Mouse (Mus musculus) left cerebral cortex, postnatal 14 days (tissue): ENCODE data around the gene Serhl. TPM values are rescaled to one million over a fixed set of nuclear protein-coding genes. Genes with fewer than 3 reads are reported as not detected.
"Not testable (repeated sequence)": the region's sequence is repeated elsewhere in the genome, so short reads cannot be mapped to it uniquely, and the experiment has no call there.

Source experiments
- DNase-seq, 2 experiments: peaks; one replicate each; pipeline ENCODE4 v3.0.0; 2021 to 2022; ENCODE audit warnings: low spot score in 2 of 2, mixed read lengths in 1 of 2
- intact Hi-C: fragments of 180-260 bp; cut with DNase I; formaldehyde crosslinking; loops from one replicate; pipeline ENCODE4 v1.15.1; 2025
- long read RNA-seq, 2 experiments: library from polyadenylated mRNA; stranded (forward); transcript quantifications; one replicate each; pipeline ENCODE4 v2.0.0; 2021
- total RNA-seq, 2 experiments: library from RNA; stranded (reverse); gene quantifications; 2 replicates each; pipeline ENCODE4 v1.2.3; 2021

Serhl gene
- total RNA-seq = 1 to 10 TPM; 8.9 to 9.9 TPM
- long read RNA-seq, experiment 1, transcript Serhl-201 (12 exons, 1,371 nt) = major isoform, 5 of 12 reads
- long read RNA-seq, experiment 1, partial matches to known transcripts = 0 of 12 reads
- long read RNA-seq, experiment 1, other reads (novel, unspliced or antisense) = 7 of 12 reads
- long read RNA-seq, experiment 2, transcript Serhl-201 (12 exons, 1,371 nt) = major isoform, 6 of 11 reads
- long read RNA-seq, experiment 2, partial matches to known transcripts = 0 of 11 reads
- long read RNA-seq, experiment 2, other reads (novel, unspliced or antisense) = 4 of 11 reads

DNA sequence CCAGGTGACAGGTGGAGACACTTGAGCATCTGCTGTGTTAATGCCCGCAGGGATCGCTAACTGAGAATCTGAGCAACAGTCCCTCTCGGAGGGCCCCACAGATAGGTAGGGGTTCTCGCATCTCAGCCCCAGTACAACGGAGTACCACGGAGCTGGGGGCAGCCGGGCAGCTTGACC lies at the start of gene Serhl:
Gene Serhl, plus strand, starts transcription at position 78 of the 177 bp plus-strand sequence.
- DNase-seq = no peak
- intact Hi-C loops = no loop called here

DNA sequence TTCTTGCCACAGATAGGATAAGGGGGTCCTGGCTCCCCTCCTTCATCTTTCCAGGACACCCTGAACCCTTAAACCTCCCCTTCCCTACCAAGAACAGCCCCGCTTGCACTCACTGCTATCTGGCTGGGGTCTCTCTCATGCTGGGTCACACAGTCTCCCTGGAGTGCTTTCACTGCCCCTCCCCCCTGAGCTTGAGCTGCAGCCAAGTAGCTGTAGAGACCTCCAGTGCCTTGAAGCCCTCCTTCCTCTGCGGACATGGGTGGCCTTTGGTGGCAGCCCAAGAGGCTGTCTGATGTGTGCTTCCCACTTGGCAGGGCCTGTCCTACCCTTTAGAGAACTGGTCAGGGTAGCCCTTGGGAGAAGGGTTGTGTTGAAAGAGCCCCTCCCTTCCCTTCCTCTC lies 49.1 kb upstream of the Serhl start:
- intact Hi-C loops = loop anchor here (10.0 kb wide), 1 partner anchor 765 kb away; the partner anchor contains the start of gene Sept3
- no peak for DNase-seq

DNA sequence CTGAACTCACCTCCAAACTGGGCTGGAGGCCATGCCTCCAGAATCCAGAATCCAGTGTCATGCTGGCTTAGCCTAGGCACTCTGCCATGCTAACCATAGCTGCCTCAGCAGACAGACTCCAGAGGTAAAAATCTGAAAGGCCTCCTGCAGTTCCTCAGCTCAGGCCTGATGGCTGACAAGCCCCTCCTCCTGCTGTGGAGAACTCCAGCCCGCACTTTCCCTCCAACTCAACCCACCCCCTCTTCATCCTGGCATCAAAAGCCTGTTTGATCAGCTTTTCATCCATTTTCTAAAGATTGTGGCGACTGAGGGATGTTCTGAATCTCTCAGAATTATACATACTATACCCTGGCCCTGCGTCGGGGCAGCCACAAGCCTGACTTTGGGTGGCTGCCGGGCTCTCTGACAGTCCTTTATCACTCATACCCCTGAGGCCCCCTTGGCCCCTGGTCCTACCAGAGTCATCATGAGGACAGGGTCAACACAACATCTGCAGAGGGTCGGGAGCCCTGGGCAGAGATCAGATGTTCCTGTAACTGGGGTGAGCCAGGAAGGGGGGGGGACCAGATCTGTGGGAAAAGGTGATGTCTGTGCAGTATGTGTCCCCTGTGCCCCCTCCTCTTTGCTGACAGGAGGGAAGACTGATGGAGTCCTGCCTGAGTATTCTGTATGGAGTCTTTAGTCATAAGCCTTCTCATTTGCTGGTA lies 46.5 kb upstream of the Serhl start:
- DNase-seq = peak; percentile 46 to 73
- intact Hi-C loops = loop anchor here (10.0 kb wide), 1 partner anchor 768 kb away; the partner anchor contains the start of gene Sept3

DNA sequence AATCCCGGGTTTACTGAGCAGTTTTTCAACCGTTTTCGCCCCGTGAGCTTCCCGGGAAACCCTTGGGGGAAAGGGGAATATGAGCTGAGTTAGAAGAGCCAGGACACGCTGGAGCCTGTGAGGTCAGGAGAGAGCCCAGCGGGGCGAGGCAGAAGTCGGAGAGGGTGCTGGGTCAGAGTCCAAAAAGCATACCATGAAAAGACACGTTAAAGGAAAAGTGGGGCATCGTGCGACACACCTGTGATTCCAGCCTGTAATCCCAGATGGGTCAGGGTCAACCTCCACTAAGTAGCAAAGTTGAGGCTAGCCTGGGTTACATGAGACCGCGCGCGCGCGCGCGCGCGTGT lies 46.0 kb upstream of the Serhl start:
- no peak for DNase-seq

DNA sequence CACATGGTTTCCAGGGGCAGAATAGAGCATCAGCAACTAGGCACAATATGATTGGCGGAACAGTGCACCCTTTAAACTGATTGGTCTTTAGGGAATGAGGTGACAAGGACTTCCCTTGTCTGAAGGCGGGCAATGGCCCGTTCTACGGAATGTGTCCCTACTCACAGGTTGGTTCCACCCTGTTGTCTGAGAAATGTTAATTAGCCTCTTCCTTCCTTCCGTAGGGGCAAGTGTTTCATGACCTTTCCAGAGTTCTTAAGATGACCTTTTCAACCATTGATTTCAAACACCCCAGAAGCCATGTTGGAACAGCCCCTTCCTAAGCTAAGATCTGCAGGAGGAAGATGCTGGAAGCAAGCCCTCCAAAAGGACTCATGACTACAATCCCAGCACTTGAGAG lies 43.7 kb upstream of the Serhl start:
- DNase-seq = not testable (repeated sequence)
- intact Hi-C loops = loop anchor here (10.0 kb wide), 1 partner anchor 771 kb away; the partner anchor contains the start of gene Sept3

More for the DNA sequence above, 46.0 kb upstream of the Serhl start:
- intact Hi-C loops = loop anchor here (10.0 kb wide), 1 partner anchor 769 kb away; the partner anchor contains the start of gene Sept3

DNA sequence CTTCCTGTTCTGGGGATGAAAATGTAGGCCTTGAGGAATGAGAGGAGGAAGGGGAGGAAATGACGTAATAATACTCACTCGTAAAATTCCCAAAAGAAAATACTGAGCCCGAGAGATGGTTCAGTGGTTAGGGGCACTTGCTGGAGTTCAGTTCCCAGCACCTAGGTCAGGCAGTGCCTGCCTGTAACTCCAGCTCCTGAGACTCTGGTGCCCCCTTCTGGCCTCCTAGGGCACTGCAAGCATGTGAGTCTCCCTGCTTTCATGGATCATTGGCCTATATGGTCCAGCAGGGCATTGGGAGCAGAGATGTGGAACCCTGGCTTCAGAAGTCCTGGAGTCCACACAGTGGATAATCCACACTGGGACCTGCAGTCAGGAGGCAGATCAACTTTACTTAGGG lies 43.0 kb upstream of the Serhl start:
- no peak for DNase-seq
- intact Hi-C loops = loop anchor here (10.0 kb wide), 1 partner anchor 772 kb away; the partner anchor contains the start of gene Sept3

DNA sequence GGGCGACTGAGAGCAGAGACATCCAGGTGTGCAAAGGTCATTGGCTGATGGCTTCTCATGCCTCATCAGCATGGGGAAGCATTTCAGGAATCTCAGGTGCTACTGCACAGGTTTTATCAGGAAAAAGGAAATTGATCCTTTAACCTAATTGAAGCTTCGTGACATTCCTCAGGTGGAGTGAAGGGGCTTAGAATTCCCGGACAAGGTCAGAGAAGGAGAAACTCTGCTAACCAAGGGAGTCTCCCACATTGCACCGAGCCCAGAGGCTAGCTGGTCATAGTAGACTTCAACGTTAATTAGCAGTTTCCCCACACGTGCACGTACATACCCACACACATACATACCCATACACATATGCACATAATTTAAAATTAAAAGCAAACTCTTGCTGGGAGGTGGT lies 42.6 kb upstream of the Serhl start:
- no peak for DNase-seq
- intact Hi-C loops = loop anchor here (10.0 kb wide), 1 partner anchor 772 kb away; the partner anchor contains the start of gene Sept3

DNA sequence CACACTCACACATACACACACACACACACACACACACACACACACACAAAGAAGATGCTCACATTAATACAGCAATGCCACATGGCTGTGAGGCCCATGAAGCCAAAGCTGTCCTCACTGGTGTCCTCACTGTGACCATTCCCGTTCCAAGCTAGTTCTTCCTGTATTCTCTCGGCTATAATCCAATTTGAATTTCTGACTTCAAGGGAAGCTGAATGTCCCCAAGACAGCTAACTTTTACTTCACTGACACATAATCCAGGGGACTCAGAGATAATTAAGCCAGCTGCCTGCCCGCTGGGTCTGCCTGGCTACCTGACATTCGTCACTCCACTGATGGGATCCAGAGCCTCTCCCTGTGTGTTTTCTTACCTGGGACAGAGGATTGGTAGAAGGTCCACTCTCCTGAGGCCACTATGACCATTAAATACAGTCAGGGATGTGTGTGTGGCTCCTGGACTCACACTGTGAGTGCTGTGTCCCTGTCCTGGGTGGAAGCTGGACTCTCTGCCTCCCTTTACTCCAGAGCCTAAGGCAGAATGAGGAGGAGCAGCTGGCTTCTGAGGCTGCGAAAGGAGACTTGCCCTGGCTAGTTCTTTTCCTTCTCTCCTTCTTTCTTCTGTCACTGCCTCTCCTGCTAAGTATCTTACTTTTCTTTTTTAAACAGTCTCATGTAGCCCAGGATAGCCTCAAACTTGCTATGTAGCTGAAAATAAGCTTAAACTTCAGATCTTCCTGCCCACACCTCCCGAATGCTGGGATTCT lies 36.8 kb upstream of the Serhl start:
- DNase-seq = no peak
- intact Hi-C loops = no loop called here

DNA sequence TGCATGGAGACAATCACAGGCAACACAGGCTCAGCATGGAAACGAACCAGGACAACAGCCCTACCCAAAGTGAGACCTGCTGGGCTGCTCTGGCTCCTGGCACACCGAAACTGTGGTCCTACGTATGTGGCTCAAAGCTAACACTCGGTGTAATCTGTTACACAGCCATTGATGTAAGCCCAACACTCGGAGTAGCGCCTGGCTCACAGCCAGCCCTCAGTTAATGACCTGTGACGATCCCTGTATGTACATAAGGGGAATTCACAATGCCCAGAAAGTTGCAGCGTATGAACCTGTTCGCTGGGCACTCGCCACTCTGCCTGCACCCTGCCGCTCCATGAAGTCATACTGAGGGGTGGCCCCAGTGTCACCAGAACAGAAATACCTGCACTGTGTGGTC lies 36.0 kb upstream of the Serhl start:
- no peak for DNase-seq
- intact Hi-C loops = no loop called here

DNA sequence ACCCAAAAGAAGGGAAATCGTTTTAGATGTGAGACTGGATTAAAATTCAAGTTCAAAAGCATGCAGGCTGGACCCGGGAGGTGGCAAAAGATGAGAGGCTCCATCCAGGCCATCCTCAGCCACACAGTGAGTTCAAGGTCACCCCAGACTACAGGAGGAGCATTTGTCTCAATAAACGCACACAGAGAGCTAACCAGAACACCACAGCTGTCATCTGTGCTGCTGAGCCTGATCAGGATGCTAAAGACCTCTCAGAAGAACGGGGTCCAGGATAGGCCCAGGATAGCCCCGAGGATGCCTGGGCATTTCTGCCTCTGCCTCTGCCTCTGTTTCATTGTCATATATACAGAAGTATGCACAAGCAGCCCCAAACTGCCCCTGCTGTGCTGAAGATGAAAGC lies 33.7 kb upstream of the Serhl start:
- intact Hi-C loops = no loop called here
- DNase-seq = no peak

DNA sequence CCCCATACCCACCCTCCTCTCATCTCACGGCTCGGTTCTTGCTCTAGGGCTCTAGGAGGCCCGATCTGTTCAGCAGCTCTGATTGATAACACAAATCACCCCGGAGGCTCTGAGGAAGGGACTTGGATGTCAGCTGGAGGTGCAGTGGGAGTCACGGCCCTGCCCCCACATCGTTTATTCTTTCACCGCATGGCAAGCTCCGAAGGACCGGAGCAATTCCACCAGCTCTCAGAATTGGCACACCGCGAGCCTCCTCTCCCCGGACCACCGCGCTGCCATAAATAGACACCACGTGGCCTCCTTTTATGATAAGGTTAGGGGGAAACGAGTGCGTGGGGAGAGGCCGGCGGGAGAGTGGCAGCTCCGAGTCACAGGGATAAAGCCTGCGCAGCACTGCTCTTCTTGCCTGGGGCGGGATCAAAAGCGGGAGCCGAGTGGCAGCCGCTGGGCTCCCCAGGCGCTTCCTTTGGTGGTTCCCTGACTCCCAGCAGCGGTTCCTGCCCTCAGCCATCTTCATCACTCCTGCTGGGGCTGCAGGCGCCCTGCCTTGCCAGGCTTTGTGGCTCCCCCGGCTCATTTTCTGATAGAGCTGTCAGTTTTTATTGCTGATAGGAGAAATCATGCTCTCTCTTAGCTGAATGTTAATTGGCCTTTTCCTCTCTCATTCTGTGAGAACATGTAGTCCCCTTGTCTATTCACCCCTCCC lies 32.8 kb upstream of the Serhl start:
- DNase-seq = peak; percentile 61 to 62
- intact Hi-C loops = no loop called here

DNA sequence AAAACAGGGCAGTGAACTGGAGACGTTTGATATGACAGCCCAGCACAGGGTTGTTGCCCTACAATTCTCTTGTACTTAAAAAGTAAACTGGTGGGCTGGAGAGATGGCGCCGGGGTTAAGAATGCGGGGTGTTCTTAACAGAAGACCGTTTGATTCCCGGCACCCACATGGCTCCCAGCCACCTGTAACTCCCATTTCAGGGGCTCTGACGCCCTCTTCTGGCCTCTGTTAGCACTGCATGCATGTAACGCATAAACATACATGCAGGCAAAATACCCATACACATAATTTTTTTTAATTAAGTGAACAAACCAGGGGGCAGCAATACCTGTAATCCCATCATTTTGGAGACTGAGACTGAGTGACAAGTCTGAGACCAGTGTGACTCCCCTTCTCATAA lies 31.8 kb upstream of the Serhl start:
- intact Hi-C loops = no loop called here
- peak; percentile 42 to 59 for DNase-seq

DNA sequence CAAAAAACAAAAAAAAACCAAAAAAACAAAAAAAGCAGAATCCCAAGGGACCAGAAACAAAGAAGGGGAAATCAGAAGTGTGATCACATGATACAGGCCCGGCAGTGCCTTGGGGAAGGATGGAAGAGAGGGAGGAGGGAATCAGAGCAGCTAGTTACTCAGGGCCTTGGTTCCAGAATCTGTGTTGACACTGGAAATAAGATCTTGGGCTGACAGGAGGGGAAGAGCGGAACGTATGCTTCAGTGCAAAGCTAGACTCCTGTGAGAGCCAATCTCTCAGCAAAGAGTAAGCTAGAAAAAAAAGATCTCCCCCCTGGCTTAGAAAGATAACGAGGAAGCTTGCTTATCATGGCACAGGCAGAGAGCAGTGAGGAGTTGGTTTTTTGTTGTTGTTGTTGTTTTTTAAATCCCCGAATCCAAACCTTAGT lies 30.1 kb upstream of the Serhl start:
- DNase-seq = no peak
- intact Hi-C loops = no loop called here

DNA sequence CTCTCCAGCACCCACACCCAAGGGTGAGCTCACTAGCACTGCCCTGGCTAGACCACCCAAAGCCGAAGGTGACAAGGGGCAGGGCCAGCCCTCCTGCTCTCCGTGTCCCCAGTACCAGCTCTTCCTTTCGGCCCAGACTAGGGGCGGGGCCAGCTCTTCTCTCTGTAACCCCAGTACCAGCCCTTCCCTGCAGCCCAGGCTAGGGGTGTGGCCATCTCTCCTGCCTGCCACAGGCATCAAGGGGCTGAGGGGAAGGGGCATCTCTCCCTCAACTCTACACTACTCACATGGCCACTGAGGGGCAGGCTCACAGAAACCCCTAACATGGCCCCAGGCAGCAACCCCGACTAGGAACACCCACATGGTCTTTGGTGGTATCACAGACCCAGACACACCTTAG lies 27.6 kb upstream of the Serhl start:
- DNase-seq = no peak
- intact Hi-C loops = no loop called here

DNA sequence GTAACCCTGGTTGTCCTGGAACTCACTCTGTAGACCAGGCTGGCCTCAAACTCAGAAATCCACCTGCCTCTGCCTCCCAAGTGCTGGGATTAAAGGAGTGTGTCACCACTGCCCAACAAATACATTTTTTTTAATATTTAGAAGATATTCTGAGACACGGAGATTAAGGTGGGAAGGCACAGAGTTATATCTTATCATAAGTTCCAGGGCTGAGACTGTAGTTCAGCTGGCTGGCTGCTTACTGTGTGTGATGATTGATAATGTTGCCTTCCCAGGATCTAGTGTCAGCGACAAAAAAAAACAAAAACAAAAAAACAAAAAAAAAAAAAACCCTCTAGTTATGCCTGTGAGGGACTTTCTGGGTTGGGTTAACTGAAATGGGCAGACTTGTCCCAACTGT lies 26.7 kb upstream of the Serhl start:
- DNase-seq, intact Hi-C loops: not testable (repeated sequence)

DNA sequence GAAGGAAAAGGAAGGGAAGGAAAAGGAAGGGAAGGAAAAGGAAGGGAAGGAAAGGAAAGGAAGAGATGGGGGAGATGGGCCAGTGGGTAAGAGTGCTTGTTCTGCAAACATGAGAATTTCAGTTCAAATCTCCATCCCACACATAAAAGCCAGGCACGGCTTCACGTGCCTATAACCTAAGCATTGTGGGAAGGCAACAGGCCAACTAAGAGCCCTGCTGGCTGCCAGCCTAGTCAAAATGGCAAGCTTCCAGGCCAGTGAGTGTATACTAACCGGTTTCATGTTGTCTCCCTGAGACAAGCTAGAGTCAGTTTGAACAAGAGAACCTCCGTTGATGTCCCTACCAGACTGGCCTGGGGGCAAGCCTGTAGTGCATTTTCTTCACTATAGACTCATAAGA lies 23.8 kb upstream of the Serhl start:
- intact Hi-C loops = no loop called here

DNA sequence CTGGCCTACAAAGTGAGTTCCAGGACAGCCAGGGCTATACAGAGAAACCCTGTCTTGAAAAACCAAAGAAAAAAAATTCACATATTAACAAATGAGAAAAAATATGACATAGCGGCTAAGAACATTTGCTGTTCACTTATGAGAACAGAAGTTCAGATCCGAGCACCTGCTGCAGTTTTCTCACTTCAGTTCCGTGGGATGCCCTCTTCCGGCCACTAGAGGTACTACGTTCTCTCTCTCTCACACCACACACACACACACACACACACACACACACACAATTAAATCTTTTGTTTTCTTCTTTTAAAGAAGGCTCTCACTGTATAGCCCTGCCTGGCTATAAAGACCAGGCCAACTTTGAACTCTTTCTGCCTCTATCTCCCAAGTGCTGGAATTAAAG lies 21.0 kb upstream of the Serhl start:
- intact Hi-C loops = no loop called here
- no peak for DNase-seq

More for the DNA sequence above, 23.8 kb upstream of the Serhl start:
- DNase-seq = peak; percentile 65 to 80

DNA sequence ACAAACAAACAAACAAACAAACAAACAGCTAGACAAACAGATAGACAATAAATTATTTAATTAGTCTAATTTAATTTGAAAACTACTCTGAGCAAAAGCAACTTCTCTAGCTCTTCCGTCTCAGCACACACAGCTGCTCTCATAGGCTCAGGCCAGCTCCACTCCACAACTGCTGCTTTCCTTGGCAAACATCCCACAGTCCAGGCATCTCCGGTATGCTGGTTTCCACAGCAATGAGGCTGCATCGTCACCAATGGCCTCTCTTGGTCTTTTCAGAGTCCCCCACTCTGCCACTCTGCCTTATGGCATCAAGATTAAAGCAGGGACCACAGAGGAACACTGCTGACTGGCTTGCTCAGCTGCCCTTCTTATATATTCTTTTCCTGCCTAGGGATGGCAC lies 18.4 kb upstream of the Serhl start:
- DNase-seq = no peak
- intact Hi-C loops = no loop called here

DNA sequence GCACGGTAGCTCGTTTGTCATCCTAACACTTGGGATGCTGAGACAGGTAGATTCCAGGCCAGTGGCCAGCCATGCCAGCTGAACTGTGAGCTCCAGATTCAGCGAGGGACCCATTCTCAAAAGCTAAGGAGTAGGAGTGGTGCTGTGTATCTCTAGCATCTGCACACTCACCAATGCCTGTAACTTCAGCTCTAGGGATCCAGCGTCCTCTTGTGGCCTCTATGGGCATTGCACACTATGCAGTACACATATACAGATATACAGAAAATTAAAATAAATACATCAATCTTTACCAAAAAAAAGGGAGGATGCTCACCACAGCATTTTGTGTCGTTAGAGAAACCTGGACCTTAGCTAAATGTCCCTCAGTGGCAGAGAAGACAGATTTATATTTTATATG lies 17.6 kb upstream of the Serhl start:
- DNase-seq = no peak
- intact Hi-C loops = no loop called here

DNA sequence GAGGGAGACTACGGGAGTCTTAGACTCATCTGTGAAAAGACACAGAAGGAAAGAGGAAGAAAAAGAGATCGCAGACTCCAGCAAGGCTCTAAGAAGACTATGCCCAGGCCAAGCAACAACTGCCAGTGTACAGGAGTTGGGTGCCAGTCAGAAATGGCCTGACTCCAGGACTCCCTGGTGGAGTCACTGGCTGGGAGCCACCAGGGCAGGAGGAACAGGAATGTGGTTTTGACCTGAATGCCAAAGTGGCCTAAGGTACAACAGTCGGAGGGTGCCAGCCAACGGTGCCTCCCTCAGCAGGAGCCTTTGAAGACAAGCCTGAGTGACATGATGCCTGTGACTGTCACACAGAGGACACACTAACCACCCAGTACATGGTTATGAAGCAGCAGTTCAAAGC lies 15.1 kb upstream of the Serhl start:
- intact Hi-C loops = no loop called here
- DNase-seq = no peak
